Mouse (Mus musculus) stomach, embryonic 15.5 days (tissue): Measurements from ENCODE around the gene Htr1d. TPM values are rescaled to one million over a fixed set of nuclear protein-coding genes. Genes with fewer than 3 reads are reported as not detected.
A peak's percentile ranks its signal among the peaks of the same experiment; 100 is the strongest.

Experiments
- ATAC-seq: fragments of 200-750 bp; cut with Nextera tagmentation; 2 replicates; pipeline ENCODE4 v1.8.0; 2017; ENCODE audit warnings: low read depth, moderate number of reproducible peaks, moderate TSS enrichment; ENCODE audit not compliant: insufficient read depth, low FRiP score
- H3K27ac ChIP-seq: fragments of 300-500 bp; sonication (generic); 2 replicates; pipeline ENCODE4 v1.5.1; 2015; ENCODE audit warnings: mild to moderate bottlenecking, inconsistent platforms
- H3K27me3 ChIP-seq: fragments of 300-500 bp; sonication (generic); replicated peaks from 2 replicates; pipeline ENCODE4 v1.6.1; 2015; ENCODE audit warnings: inconsistent platforms
- H3K36me3 ChIP-seq: fragments of 300-500 bp; sonication (generic); 2 replicates; pipeline ENCODE4 v1.6.1; 2015; ENCODE audit warnings: inconsistent platforms
- H3K4me1 ChIP-seq: fragments of 300-500 bp; sonication (generic); 2 replicates; pipeline ENCODE4 v1.6.1; 2015; ENCODE audit warnings: inconsistent platforms
- H3K4me2 ChIP-seq: fragments of 300-500 bp; sonication (generic); 2 replicates; pipeline ENCODE4 v1.6.1; 2015; ENCODE audit warnings: mild to moderate bottlenecking, inconsistent platforms
- H3K4me3 ChIP-seq: fragments of 300-500 bp; sonication (generic); replicated peaks from 2 replicates; pipeline ENCODE4 v1.5.1; 2015; ENCODE audit warnings: inconsistent platforms
- H3K9ac ChIP-seq: fragments of 300-500 bp; sonication (generic); 2 replicates; pipeline ENCODE4 v1.6.1; 2015; ENCODE audit warnings: inconsistent platforms
- H3K9me3 ChIP-seq: fragments of 300-500 bp; sonication (generic); 2 replicates; pipeline ENCODE4 v1.6.1; 2016; ENCODE audit warnings: inconsistent platforms
- WGBS: fragments of 180-500 bp; shearing (Covaris S2); methylation state at CpG from one replicate; pipeline ENCODE4 v1.1.7; 2015; 5-methylcytosine and 5-hydroxymethylcytosine counted together
- polyA plus RNA-seq: library from polyadenylated mRNA; unstranded; fragments of >200 nt; fragmentation: Nextera tagmentation; extraction: Ambion mirVana; gene quantifications from 2 replicates; pipeline ENCODE4 v1.2.1, GENCODE M21; 2015

The Htr1d gene
- polyA plus RNA-seq, 1 experiment from 2014 or later: 0.31 TPM

- ATAC-seq: no peak
- Histone ChIP-seq H3K9me3 (no peaks in the 10 kb centered on the region), H3K27ac (no peak overlapping the region), H3K4me1 (peaks cover 12% of the 10 kb centered on the region), H3K4me2 (peak overlapping the region; percentile 99), H3K36me3 (no peaks in the 10 kb centered on the region), H3K9ac (no peak overlapping the region; the same call in 1 of the 2 replicates), H3K4me3 (peak overlapping the region; percentile 50), H3K27me3 (peaks cover 30% of the 10 kb centered on the region)
- 7% methylated on average over 15 of the region's 15 CpGs for WGBS
Measured at GRCm38 (mm10) chr4:136425000-136425288, 1.6 kb downstream of the Htr1d start.

GRCm38 (mm10) chr4:136430609-136431375 is 7.5 kb downstream of the Htr1d start:
- Histone ChIP-seq H3K27me3 (0 out of 2 replicates have a peak, but pooled peaks cover 4% of the 10 kb centered on the region), H3K9me3 (no peaks in the 10 kb centered on the region), H3K27ac (no peak overlapping the region), H3K4me1 (no peaks in the 10 kb centered on the region), H3K4me2 (no peak overlapping the region), H3K9ac (no peak overlapping the region), H3K36me3 (no peaks in the 10 kb centered on the region), H3K4me3 (no peak overlapping the region)
- ATAC-seq: 0 out of 2 replicates have a peak, but pooled peaks have one; percentile 42
- WGBS: 47% methylated on average over 11 of the region's 11 CpGs

- no peaks in the 10 kb centered on the region for H3K9me3 ChIP-seq
- no peak overlapping the region for H3K4me2 ChIP-seq
- ATAC-seq: no peak
- no peak overlapping the region for H3K4me3 ChIP-seq
- no peaks in the 10 kb centered on the region for H3K4me1 ChIP-seq
- WGBS: 7% methylated on average over 3 of the region's 3 CpGs
- no peaks in the 10 kb centered on the region for H3K36me3 ChIP-seq
- no peak overlapping the region for H3K9ac ChIP-seq
- H3K27me3 ChIP-seq: no peaks in the 10 kb centered on the region
- H3K27ac ChIP-seq: no peak overlapping the region
Measured at GRCm38 (mm10) chr4:136431376-136431693, 8.0 kb downstream of the Htr1d start.

- peak; percentile 11; the same call in 1 of the 2 replicates for ATAC-seq
- Histone ChIP-seq H3K27ac (no peak overlapping the region), H3K4me2 (no peak overlapping the region), H3K9me3 (no peaks in the 10 kb centered on the region), H3K36me3 (no peaks in the 10 kb centered on the region), H3K9ac (no peak overlapping the region), H3K4me3 (no peak overlapping the region), H3K4me1 (no peaks in the 10 kb centered on the region), H3K27me3 (no peaks in the 10 kb centered on the region)
- 80% methylated on average over 4 of the region's 4 CpGs for WGBS
Measured at GRCm38 (mm10) chr4:136434029-136434428, 10.7 kb downstream of the Htr1d start.

GRCm38 (mm10) chr4:136439106-136439505 is 15.8 kb downstream of the Htr1d start:
- Histone ChIP-seq H3K27me3 (no peaks in the 10 kb centered on the region), H3K9me3 (no peaks in the 10 kb centered on the region), H3K4me1 (no peaks in the 10 kb centered on the region), H3K4me3 (no peak overlapping the region), H3K9ac (no peak overlapping the region), H3K36me3 (no peaks in the 10 kb centered on the region), H3K27ac (no peak overlapping the region), H3K4me2 (no peak overlapping the region)
- no peak for ATAC-seq
- 50% methylated on average over 4 of the region's 4 CpGs for WGBS

- H3K27me3 ChIP-seq: no peaks in the 10 kb centered on the region
- no peak for ATAC-seq
- no peak overlapping the region for H3K4me3 ChIP-seq
- 63% methylated on average over 15 of the region's 15 CpGs for WGBS
- no peak overlapping the region for H3K9ac ChIP-seq
- no peaks in the 10 kb centered on the region for H3K36me3 ChIP-seq
- no peaks in the 10 kb centered on the region for H3K9me3 ChIP-seq
- no peak overlapping the region for H3K27ac ChIP-seq
- H3K4me1 ChIP-seq: no peaks in the 10 kb centered on the region
- H3K4me2 ChIP-seq: no peak overlapping the region
Measured at GRCm38 (mm10) chr4:136441354-136442043, 18.2 kb downstream of the Htr1d start.

- no peaks in the 10 kb centered on the region for H3K36me3 ChIP-seq
- H3K4me1 ChIP-seq: no peaks in the 10 kb centered on the region
- no peak overlapping the region for H3K4me3 ChIP-seq
- H3K27ac ChIP-seq: no peak overlapping the region
- H3K9ac ChIP-seq: no peak overlapping the region
- no peaks in the 10 kb centered on the region for H3K27me3 ChIP-seq
- 69% methylated on average over 4 of the region's 4 CpGs for WGBS
- no peak for ATAC-seq
- H3K9me3 ChIP-seq: no peaks in the 10 kb centered on the region
- no peak overlapping the region for H3K4me2 ChIP-seq
Measured at GRCm38 (mm10) chr4:136444561-136444960, 21.2 kb downstream of the Htr1d start.

- H3K27me3 ChIP-seq: no peaks in the 10 kb centered on the region
- 86% methylated on average over 5 of the region's 5 CpGs for WGBS
- no peak overlapping the region for H3K27ac ChIP-seq
- no peaks in the 10 kb centered on the region; the same call in 1 of the 2 replicates for H3K4me1 ChIP-seq
- H3K9me3 ChIP-seq: no peaks in the 10 kb centered on the region
- no peak overlapping the region for H3K9ac ChIP-seq
- H3K4me2 ChIP-seq: no peak overlapping the region
- H3K36me3 ChIP-seq: no peaks in the 10 kb centered on the region
- ATAC-seq: no peak
- no peak overlapping the region for H3K4me3 ChIP-seq
Measured at GRCm38 (mm10) chr4:136449795-136450194, 26.5 kb downstream of the Htr1d start.

- H3K4me3 ChIP-seq: no peak overlapping the region
- H3K4me2 ChIP-seq: no peak overlapping the region
- WGBS: 67% methylated on average over 4 of the region's 4 CpGs
- no peaks in the 10 kb centered on the region for H3K36me3 ChIP-seq
- no peak overlapping the region for H3K27ac ChIP-seq
- no peak overlapping the region for H3K9ac ChIP-seq
- no peaks in the 10 kb centered on the region; the same call in 1 of the 2 replicates for H3K4me1 ChIP-seq
- no peaks in the 10 kb centered on the region for H3K27me3 ChIP-seq
- ATAC-seq: no peak
- H3K9me3 ChIP-seq: no peaks in the 10 kb centered on the region
Measured at GRCm38 (mm10) chr4:136450271-136450670, 26.9 kb downstream of the Htr1d start.

GRCm38 (mm10) chr4:136451564-136451963 is 28.2 kb downstream of the Htr1d start:
- Histone ChIP-seq H3K9me3 (no peaks in the 10 kb centered on the region), H3K4me2 (no peak overlapping the region), H3K4me1 (no peaks in the 10 kb centered on the region; the same call in 1 of the 2 replicates), H3K27ac (peak overlapping the region; percentile 14; the same call in 1 of the 2 replicates), H3K36me3 (no peaks in the 10 kb centered on the region), H3K4me3 (no peak overlapping the region), H3K9ac (no peak overlapping the region), H3K27me3 (no peaks in the 10 kb centered on the region)
- peak; percentile 83 for ATAC-seq
- WGBS: 5% methylated on average over 6 of the region's 6 CpGs

GRCm38 (mm10) chr4:136452286-136452685 is 29.0 kb downstream of the Htr1d start:
- Histone ChIP-seq H3K9me3 (no peaks in the 10 kb centered on the region), H3K4me3 (no peak overlapping the region), H3K9ac (no peak overlapping the region), H3K27me3 (no peaks in the 10 kb centered on the region), H3K27ac (no peak overlapping the region), H3K4me1 (no peaks in the 10 kb centered on the region; the same call in 1 of the 2 replicates), H3K36me3 (no peaks in the 10 kb centered on the region), H3K4me2 (no peak overlapping the region)
- 74% methylated on average over 3 of the region's 3 CpGs for WGBS
- no peak for ATAC-seq

GRCm38 (mm10) chr4:136452792-136453191 is 29.5 kb downstream of the Htr1d start:
- no peaks in the 10 kb centered on the region for H3K27me3 ChIP-seq
- no peak overlapping the region for H3K9ac ChIP-seq
- 49% methylated on average over 5 of the region's 5 CpGs for WGBS

More at GRCm38 (mm10) chr4:136452792-136453191, 29.5 kb downstream of the Htr1d start:
- no peaks in the 10 kb centered on the region for H3K9me3 ChIP-seq
- H3K4me1 ChIP-seq: no peaks in the 10 kb centered on the region; the same call in 1 of the 2 replicates
- ATAC-seq: no peak
- no peaks in the 10 kb centered on the region for H3K36me3 ChIP-seq
- H3K4me3 ChIP-seq: no peak overlapping the region
- no peak overlapping the region for H3K27ac ChIP-seq
- no peak overlapping the region for H3K4me2 ChIP-seq
